Mouse (Mus musculus): ENCODE data around the gene Esrrg.

DNA sequence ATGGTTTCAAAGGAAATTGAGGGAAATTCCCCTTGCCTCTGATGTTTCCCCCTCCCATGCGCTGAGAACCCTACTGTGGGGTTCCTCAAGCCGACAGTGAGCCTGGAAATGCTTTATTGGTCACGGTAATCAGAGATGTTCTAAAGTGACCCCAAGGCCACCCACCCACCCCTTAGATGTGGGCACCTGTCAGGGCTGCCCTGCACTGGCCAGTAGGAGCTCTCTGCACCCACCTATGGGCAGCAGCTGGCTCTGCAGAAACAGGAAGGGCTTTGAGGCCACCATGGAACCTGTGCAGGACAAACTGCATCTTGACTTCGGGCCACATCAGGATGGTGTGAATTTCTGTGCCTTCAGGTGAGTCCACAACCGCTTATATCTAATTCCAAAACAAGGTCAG is 401.3 kb downstream of the Esrrg start:
- TF ChIP-seq CTCF (IDR thresholded peaks at IDR 0.05; ENCODE audit: control insufficient read depth, insufficient read depth, insufficient read length) (no peak), FOSL1 (IDR thresholded peaks at IDR 0.05; ENCODE audit: insufficient read depth, low read length, poor library complexity, severe bottlenecking) (no peak), MAX (IDR thresholded peaks at IDR 0.05) (no peak), MYOD1 (IDR thresholded peaks at IDR 0.05; ENCODE audit: control insufficient read depth, insufficient read length, low read depth) (no peak)

Data from C2C12 (cell line).